Mouse (Mus musculus): Measurements from ENCODE around the gene Fbxo28.
A peak's percentile ranks its signal among the peaks of the same experiment; 100 is the strongest.

Fbxo28 gene

DNA sequence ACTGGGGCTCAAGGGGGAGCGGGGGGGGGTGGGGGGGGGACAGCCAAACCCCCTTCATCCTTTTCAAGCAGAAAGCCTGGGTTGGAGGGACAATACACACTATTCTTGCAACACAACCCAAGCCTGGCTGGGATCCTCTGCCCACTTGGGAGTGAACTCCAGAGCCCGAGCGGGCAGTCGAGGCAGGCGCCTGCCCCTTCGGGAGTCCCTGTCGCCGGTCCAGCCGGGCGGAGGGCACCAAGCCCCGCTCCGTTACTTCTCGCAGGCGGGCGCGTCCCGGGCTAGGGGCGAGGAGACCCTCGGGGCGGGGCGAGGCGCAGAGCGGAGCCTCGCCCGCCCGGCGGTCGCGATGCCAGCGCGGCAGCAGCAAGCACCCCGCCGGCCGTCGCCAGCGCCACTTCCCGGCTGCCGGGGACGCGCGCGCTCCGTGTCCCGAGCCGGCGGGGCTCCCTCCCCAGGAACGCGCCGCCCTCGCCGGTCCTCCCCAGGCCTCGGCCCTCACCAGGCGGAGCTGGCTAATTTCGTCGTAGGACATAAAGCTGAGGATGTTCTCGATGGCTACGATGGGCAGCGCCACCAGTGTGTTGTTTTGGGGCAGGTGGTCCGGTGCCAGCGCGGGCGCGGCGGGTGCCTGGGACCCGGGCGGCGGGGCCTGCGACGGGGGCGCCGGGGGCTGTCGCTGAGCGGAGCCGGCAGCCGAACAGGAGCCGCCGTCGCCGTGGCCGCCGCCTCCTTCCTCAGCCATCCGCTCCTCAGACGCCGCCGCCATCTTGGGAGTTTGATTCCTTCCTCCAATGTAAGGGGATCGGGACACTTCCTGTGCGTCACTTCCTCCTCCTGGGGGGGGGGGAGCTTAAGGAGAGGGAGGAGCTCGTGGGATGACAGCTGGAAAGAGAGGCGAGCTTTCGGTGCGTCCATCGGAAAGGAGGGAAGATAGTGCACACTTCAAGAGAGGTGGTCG, at the start of gene Fbxo28:
TSS of gene Fbxo28 (minus strand) at position 809 of the 961 bp plus-strand sequence.
- DNase-seq (ENCODE audit: low read depth, low spot score): peak; percentile 91

DNA sequence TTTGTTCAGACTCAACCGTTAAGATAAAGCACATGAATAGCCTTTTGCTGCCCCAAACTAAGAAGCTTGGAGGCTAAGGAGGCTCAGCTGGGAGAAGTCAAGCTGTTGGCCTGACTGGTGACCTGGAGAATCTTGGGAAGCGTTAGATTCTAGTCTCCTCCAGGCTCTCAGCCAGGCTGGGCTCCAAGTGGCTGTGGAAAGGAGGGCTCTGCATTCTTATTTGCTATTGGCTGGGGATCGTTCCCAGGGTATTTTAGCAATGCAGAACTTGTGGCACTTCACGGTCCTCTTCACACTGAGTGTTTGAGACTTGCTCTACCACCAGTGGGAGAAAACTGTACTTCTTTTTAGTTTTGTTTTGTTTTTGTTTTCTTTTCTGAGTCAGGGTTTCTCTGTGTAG, 47.3 kb upstream of the Fbxo28 start:
- no peak for DNase-seq (ENCODE audit: low read depth, low spot score)

- DNase-seq (ENCODE audit: low read depth, low spot score): no peak
Measured at GRCm38 (mm10) chr1:182386449-182386848, 45.0 kb upstream of the Fbxo28 start.

GRCm38 (mm10) chr1:182383096-182383495, 41.7 kb upstream of the Fbxo28 start:
- peak; percentile 65 for DNase-seq (ENCODE audit: low read depth, low spot score)

DNA sequence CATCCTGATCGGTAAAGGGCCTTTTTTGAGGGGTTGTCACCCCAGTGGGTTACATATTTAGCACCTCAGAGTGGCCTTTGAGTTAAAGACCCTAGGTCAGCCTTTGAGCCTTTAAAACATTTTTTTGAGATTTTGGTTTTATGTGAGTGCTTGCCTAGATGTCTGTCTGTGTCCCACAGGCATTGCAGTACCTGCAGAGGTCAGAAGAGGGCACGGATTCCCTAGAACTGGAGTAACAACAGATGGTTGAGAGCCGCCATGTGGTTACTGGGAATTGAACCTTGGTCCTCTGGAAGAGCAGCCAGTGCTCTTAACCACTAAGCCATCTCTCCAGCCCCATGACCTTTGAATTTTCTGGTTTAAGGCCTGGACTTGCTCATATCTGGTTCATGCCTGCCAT, 39.9 kb upstream of the Fbxo28 start:
- peak; percentile 47 for DNase-seq (ENCODE audit: low read depth, low spot score)

DNA sequence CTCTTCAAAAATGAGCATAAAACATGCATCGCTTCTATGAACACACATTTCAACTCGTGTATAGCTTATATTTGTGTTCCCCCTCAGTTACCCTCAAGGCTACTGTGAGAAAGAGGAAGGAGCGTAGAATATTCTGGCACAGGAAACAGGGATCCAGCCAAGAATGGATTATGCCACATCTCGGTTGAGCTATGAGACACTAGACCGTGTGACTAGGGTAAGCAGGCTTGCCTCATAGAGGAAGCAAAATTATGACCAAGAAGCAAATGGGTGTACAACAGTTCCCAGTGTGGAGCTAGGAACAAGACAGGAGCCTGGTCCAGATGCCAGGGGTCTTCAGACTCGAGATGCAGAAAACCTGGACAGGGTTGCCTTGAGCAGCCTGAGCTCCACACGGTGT, 39.3 kb upstream of the Fbxo28 start:
- no peak for DNase-seq (ENCODE audit: low read depth, low spot score)

DNA sequence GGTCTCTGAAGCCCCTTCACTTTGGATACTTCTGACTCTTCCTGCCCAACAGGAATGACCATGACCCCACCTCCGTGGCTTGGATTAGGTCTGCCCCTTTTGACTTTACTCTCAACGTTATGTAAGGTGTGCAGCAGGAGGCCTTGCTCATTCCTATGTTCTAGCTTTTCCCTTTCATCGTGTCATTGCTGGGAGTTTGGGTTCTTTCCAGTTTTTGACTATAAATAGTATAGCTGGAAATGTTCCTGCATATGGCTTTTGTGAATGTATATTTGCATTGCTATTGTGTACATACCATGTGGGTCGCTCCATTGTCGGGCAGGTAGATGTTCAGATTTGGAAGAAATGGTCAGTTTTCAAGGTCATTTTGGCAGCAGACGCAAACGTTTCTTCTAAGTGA, 37.4 kb upstream of the Fbxo28 start:
- no peak for DNase-seq (ENCODE audit: low read depth, low spot score)

GRCm38 (mm10) chr1:182378205-182378835, 36.9 kb upstream of the Fbxo28 start:
- DNase-seq (ENCODE audit: low read depth, low spot score): no peak

DNA sequence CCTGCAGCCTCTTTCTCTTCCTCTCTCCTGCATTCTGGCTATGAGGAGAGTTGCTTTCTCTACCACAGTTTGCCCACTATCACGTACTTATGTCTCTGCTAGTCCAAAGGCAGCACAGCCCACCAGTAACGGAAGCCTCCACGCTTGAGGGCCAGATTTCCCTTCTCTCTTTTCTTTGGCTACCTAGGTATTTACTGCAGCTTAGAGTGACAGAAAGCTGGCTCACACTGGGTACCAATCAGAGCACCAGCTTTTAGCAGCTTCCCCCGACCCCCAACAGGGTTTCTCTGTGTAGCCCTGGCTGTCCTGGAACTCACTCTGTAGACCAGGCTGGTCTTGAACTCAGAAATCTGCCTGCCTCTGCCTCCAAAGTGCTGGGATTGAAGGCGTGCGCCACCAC, 36.1 kb upstream of the Fbxo28 start:
- DNase-seq (ENCODE audit: low read depth, low spot score): no peak

DNA sequence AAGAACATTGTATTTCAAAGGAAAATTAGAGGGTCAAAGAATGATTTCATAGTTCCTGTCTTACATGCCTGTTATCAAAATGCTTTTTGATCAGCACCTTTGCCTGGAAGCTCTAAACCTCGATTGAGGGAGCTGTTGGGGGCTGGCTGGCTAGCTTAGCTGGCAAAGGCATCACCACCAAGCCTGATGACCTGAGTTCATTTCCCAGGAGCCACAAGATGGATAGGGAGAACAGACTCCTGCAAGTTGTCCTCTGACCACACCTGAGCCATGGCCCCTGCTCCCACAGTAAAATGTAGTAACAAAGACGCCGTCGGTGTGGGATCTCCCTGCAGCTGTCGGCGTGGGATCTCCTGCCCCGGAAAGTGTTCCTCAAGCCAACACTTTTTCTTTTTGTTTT, 35.4 kb upstream of the Fbxo28 start:
- no peak for DNase-seq (ENCODE audit: low read depth, low spot score)

- peak; percentile 70 for DNase-seq (ENCODE audit: low read depth, low spot score)
Measured at GRCm38 (mm10) chr1:182376221-182376620, 34.8 kb upstream of the Fbxo28 start.

DNA sequence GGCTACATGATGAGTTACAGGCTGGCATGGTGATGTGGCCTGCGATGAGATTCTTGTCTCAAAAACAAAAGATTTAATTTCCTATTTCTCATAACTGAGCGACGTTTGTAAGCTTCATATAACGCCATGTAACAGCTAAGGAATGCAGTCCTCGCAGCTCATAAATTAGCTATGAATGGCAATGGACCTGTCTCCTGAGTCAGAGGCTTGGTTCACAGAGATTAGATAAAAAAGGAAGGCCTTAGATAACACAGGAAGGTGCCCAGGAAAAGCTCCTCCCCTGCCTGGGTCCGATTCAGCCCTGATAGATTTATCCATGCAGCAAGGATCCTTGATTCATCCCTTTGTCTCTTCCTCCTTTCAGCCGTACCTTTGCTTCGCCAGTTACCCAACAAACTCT, 30.5 kb upstream of the Fbxo28 start:
- DNase-seq (ENCODE audit: low read depth, low spot score): no peak

- no peak for DNase-seq (ENCODE audit: low read depth, low spot score)
Measured at GRCm38 (mm10) chr1:182369435-182369834, 28.0 kb upstream of the Fbxo28 start.

- no peak for DNase-seq (ENCODE audit: low read depth, low spot score)
Measured at GRCm38 (mm10) chr1:182368782-182369181, 27.4 kb upstream of the Fbxo28 start.

- no peak for DNase-seq (ENCODE audit: low read depth, low spot score)
Measured at GRCm38 (mm10) chr1:182368309-182368708, 26.9 kb upstream of the Fbxo28 start.

DNA sequence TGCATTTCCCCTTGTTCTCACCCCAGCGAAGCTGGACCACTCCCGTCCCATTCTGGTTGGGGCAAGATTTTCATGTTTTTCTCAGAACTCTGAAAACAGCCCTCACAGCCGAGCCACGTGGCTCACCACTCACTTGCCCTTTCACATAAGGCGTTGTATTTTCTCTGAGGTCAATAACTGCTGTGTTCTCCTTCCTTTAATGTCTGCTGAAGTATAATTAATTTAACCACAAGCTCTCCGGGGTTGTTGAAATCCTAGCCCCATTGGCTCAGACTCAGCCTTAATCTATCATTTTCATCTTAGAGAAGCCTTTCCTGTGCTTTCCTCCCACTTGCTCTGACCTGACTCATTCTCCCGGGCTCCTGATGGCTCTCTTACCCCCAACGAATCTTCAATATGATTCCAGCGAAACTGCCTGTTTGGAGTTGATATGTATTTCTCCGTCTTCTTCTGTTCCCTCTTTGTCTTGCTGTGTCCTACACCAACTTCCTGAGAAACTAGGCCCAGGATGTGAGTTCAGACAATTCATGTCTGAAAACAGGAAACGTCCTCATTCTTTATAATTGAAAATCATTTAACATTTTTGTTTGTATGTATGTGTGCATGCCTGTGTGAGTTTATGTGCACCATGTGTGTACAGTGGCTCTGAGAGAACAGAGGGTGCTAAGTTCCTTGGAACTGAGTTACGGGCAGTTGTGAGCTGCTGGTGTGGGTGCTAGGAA, 22.4 kb upstream of the Fbxo28 start:
- DNase-seq (ENCODE audit: low read depth, low spot score): peak; percentile 46

- DNase-seq (ENCODE audit: low read depth, low spot score): peak; percentile 69
Measured at GRCm38 (mm10) chr1:182362703-182363102, 21.3 kb upstream of the Fbxo28 start.

DNA sequence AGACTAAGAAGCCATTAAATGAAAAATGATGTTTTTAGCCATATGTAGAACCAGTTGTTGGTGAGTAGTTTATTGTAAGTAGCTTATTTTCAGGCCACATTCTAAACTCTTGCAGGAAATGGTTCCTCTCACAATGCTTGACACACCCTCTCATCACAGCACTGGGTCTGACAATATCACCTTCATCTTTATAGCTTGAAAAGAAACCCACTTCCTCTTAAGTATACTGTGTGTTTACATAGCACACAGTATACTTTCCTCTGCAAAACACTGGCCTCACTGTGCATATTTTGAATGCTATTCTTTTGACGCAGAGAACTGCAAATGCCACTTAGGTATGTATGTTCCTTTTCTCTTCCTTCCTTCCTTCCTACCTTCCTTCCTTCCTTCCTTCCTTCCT, 16.7 kb upstream of the Fbxo28 start:
- DNase-seq (ENCODE audit: low read depth, low spot score): peak; percentile 69

DNA sequence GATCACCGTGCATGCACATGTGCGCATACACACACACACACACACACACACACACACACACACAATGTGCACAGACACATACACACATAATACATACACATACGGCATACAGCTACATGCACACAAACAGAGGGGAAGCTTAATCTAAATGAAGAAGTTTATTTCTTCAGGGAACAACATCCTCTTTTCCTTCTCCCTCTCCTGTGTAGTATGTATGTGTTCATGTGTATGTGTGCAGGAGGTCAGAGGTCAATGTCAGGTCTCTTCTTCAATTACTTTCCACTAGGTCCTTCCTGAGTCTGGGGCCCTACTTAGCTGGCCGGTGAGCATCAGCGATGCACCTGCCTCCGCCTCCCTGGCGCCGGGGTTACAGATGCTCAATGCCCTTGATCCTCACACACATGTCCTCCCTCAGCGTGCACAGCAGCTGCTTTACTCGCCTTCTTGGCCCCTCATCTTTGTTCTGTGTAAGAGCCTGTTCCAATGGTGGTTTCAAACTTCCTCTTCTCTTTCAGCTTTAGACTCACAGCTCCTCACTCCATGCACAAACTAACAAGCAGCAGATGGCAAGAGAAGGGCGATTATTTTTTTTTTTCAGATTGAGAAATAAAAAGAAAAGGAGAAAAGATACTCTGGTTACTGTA, 13.2 kb upstream of the Fbxo28 start:
- DNase-seq (ENCODE audit: low read depth, low spot score): no peak

GRCm38 (mm10) chr1:182349557-182349956, 8.1 kb upstream of the Fbxo28 start:
- DNase-seq (ENCODE audit: low read depth, low spot score): no peak

- no peak for DNase-seq (ENCODE audit: low read depth, low spot score)
Measured at GRCm38 (mm10) chr1:182346491-182346890, 5.1 kb upstream of the Fbxo28 start.

GRCm38 (mm10) chr1:182345857-182346256, 4.4 kb upstream of the Fbxo28 start:
- DNase-seq (ENCODE audit: low read depth, low spot score): no peak

All from CD4-positive, CD25-positive, alpha-beta regulatory T cell, adult 2 months (primary cell).